Comparison of ENCODE assay signal across 7 mouse cellular contexts in genomic region chr8:13624863-13625262, GRCm38 (mm10). TPM values are rescaled to one million over a fixed set of nuclear protein-coding genes. Genes with fewer than 3 reads are reported as not detected.
DNase-seq lines count a peak whose midpoint lies in the region; ATAC-seq lines count a peak whose summit lies in the region.

No protein-coding gene starts in this region.

- 32% methylated on average over 11 of the region's 11 CpGs for WGBS in limb, embryonic 13.5 days
- WGBS in neural tube, embryonic 15.5 days: 46% methylated on average over 11 of the region's 11 CpGs

- intact Hi-C loops in heart, postnatal 10 days (cut with DNase I): no loop called here

- H3K36me3 ChIP-seq in limb, embryonic 13.5 days: peaks cover 14% of the 10 kb centered on the region
- peaks cover 8% of the 10 kb centered on the region; the same call in 1 of the 2 replicates for H3K36me3 ChIP-seq in neural tube, embryonic 15.5 days

- DNase-seq in urinary bladder, postnatal 36 days (ENCODE audit: low spot score in 2 of 2): peak; percentile 44 to 49
- no peak for DNase-seq in urinary bladder, postnatal 25 days (ENCODE audit: low spot score)
- peak; percentile 62 for DNase-seq in embryo, embryonic 11 days
- DNase-seq in heart, postnatal 10 days: peak; percentile 51 to 57
- DNase-seq in spleen, postnatal 36 days (ENCODE audit: low spot score in 2 of 2): no peak

- H3K9me3 ChIP-seq in limb, embryonic 13.5 days: no peaks in the 10 kb centered on the region
- H3K9me3 ChIP-seq in neural tube, embryonic 15.5 days (replicated peaks): no peaks in the 10 kb centered on the region

- H3K9ac ChIP-seq in limb, embryonic 13.5 days: no peak overlapping the region; the same call in 1 of the 2 replicates
- no peak overlapping the region for H3K9ac ChIP-seq in neural tube, embryonic 15.5 days (replicated peaks)

- H3K4me1 ChIP-seq in limb, embryonic 13.5 days: peaks cover 59% of the 10 kb centered on the region
- H3K4me1 ChIP-seq in neural tube, embryonic 15.5 days: peaks cover 35% of the 10 kb centered on the region

- ATAC-seq in limb, embryonic 13.5 days (ENCODE audit: low FRiP score, low read depth): no peak
- ATAC-seq in neural tube, embryonic 15.5 days (ENCODE audit: low FRiP score): no peak

- no peaks in the 10 kb centered on the region for H3K27me3 ChIP-seq in limb, embryonic 13.5 days
- no peaks in the 10 kb centered on the region for H3K27me3 ChIP-seq in neural tube, embryonic 15.5 days (replicated peaks)

- H3K27ac ChIP-seq in limb, embryonic 13.5 days: peak overlapping the region; percentile 80; the same call in 1 of the 2 replicates
- peak overlapping the region; percentile 80 for H3K27ac ChIP-seq in neural tube, embryonic 15.5 days (replicated peaks)

- no peak overlapping the region for H3K4me2 ChIP-seq in limb, embryonic 13.5 days (replicated peaks)
- H3K4me2 ChIP-seq in neural tube, embryonic 15.5 days: no peak overlapping the region

- H3K4me3 ChIP-seq in limb, embryonic 13.5 days: no peak overlapping the region
- H3K4me3 ChIP-seq in neural tube, embryonic 15.5 days (replicated peaks): no peak overlapping the region

RNA-seq across cellular contexts. Expression of gene Rasa3, which starts 52.5 kb away (rescaled TPM):
- 10 to 100 TPM; 22.3 to 25.1 TPM for total RNA-seq in heart, postnatal 10 days (2021)
- polyA plus RNA-seq in limb, embryonic 13.5 days (2015; fragmentation: Nextera tagmentation; extraction: Ambion mirVana): 20.5 and 25.3 TPM in 2 replicates
- polyA plus RNA-seq in neural tube, embryonic 15.5 days (2015; fragmentation: Nextera tagmentation; extraction: Ambion mirVana): 38.8 and 39.3 TPM in 2 replicates

Comparison
In these comparisons a context has a peak if more than half of its experiments do, and no peak if none do; other contexts are left out.
1. DNase-seq: peak in urinary bladder, postnatal 36 days (2 of 2), embryo, embryonic 11 days (single experiment) and heart, postnatal 10 days (2 of 2); none in urinary bladder, postnatal 25 days (single experiment) and spleen, postnatal 36 days (0 of 2).